Mouse (Mus musculus): Measurements from ENCODE around the gene Sec11a.

DNA sequence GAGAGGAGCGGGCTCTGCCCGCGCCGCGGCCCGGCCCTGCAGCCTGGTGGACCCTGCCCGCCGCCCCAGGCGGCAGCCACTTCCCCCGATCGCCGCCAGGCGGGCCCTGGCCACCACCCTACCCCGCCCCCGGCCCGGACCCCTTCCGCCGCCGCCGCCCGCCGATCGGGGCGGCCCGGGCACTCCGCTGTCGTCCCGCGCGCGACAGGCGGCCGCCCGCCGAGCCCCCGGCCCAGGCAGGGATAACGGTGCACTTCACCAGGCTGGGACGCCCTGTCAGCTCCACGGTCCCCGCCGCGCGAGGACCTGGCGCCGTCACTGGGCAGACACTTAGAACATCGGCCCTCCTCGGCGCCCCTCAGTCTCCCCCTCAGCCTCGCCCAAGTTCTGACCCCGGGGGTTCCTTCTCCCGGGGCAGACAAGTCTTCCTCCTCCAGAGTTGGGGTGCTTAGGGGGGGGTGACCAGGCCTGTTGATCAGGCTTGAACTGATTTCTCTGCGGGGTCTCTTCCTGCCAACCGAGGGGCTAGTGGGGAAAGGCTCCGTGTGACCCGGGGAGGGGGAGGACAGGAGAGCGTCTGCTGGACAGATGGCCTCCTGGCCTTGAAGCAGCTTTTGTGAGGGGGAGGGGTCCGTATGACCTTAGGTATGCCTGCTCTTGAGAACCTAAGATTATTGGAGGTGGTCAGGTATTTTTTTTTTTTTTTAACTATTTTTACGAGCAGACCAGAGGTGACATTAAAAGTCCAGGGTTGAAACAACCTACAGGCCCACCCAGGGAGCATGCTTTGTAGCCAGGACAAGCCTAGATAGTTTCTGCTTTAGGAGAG lies 46.5 kb upstream of the Sec11a start:
- TF ChIP-seq CTCF (IDR thresholded peaks at IDR 0.05; ENCODE audit: control insufficient read depth, insufficient read depth, insufficient read length) (no peak), MAX (IDR thresholded peaks at IDR 0.05) (no peak), CEBPB (IDR thresholded peaks at IDR 0.05; ENCODE audit: low read depth) (no peak), MYOG (IDR thresholded peaks at IDR 0.05; ENCODE audit: control insufficient read depth, extremely low read depth, insufficient read length) (no peak), USF1 (IDR thresholded peaks at IDR 0.05; ENCODE audit: low read depth) (no peak), FOSL1 (IDR thresholded peaks at IDR 0.05; ENCODE audit: insufficient read depth, low read length, poor library complexity, severe bottlenecking) (no peak), MYOD1 (IDR thresholded peaks at IDR 0.05; ENCODE audit: control insufficient read depth, insufficient read length, low read depth) (no peak)

Data from C2C12 (cell line).